Mouse (Mus musculus) T-helper 2 cell (primary cell): ENCODE measurements around the gene Actg1.
"Not testable (repeated sequence)": the region's sequence is repeated elsewhere in the genome, so short reads cannot be mapped to it uniquely, and the experiment has no call there.

Experiments
- in situ Hi-C: fragments of 300-600 bp; cut with MboI, MseI; formaldehyde crosslinking; loops from one replicate; pipeline ENCODE4 v1.15.1; 2025; ENCODE audit warnings: high pct_unique_total_duplicates

Gene Actg1

GRCm38 (mm10) chr11:120346383-120347034 is 1.8 kb downstream of the Actg1 start:
- in situ Hi-C loops, result not testable (repeated sequence)

GRCm38 (mm10) chr11:120345067-120345681 is 3.2 kb downstream of the Actg1 start:
- in situ Hi-C loops, result no loop called here

- in situ Hi-C loops, result no loop called here
Observed at GRCm38 (mm10) chr11:120344310-120344920, 3.9 kb downstream of the Actg1 start.

GRCm38 (mm10) chr11:120343519-120344309 is 4.6 kb downstream of the Actg1 start:
- in situ Hi-C loops, result no loop called here

DNA sequence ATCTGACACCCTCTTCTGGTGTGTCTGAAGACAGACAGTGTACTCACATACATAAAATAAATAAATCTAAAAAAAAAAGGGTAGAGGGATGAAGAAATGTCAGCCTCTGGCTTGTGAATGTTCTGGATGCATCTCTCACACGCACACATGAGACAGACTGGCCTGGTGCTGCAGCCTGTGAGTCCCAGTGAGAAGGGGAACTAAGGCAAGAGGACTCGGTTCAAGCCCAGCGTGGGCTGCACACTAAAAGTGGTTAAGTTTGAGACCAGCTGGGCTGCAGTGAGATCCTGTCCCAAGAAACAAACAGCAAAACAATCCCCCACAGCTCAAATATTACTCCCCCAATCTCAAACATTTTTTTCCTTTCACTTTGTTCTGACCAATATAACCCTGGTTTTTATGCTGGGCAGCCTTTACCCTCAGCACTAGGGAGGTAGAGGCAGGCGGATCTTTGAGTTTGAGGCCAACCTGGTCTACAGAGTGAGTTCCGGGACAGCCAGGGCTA is 5.6 kb downstream of the Actg1 start:
- in situ Hi-C loops, result no loop called here

DNA sequence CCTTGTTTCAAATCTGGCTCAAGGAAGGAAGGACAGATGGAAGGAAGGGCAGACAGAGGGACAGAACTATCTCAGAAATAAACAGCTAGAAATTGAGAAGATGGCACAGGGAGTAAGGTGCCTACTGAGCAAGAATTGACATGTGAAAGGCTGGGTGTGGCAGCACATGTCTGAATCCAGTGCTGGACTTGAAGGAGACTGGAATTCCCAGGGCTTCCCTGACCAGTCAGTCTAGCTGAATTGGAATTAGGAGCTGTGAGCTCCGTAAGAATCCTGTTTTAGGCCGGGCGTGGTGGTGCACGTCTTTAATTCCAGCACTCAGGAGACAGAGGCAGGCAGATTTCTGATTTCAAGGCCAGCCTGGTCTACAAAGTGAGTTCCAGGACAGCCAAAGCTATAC is 6.7 kb downstream of the Actg1 start:
- in situ Hi-C loops, result no loop called here

DNA sequence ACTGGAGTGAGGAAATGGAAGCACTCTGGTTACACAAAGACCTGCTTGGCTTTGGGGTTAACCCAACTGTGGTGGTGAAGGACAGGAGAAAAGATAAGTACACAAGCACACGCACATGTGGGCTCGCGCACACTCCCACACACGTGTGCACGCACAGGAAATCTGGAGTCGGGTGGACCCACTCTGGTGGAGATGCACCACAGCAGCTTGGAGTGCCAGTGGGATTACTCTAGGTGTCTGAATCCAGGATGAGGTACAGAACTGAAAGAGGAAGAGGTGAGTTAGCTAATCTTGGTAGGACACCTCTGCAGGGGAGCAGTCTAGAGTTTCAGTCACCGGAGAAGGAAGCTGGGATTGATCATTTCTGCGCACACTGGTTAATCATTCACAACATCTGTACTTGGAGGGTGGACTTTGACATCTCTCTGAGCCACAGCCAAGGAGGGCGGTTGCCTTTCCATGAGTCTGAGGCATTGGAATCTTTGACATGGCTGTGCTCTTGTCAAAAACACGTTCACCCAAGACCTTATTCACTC is 8.3 kb downstream of the Actg1 start:
- in situ Hi-C loops, result no loop called here

- in situ Hi-C loops, result no loop called here
Observed at GRCm38 (mm10) chr11:120338786-120339185, 9.6 kb downstream of the Actg1 start.

- in situ Hi-C loops, result no loop called here
Observed at GRCm38 (mm10) chr11:120337447-120337846, 10.9 kb downstream of the Actg1 start.

GRCm38 (mm10) chr11:120335431-120336021 is 12.8 kb downstream of the Actg1 start:
- in situ Hi-C loops, result no loop called here

GRCm38 (mm10) chr11:120320156-120320555 is 28.2 kb downstream of the Actg1 start:
- in situ Hi-C loops, result no loop called here

DNA sequence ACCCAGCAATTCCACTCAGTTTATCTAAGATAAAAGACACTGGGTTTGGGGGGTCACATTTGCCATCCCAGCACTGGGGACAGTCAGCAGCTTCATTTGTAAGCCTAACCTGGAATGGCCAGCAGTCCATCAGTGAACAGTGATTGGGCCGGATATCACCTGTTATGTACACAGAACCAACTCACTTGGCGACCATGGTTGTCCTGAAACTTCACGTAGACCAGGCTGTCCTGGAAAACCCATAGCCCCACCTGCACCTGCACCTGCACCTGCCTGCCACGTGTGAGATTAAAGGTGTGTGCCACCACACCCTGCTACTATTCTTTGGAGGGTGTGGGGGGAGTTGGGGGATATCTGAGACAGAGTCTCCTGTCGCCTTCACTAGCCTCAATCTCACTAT is 29.0 kb downstream of the Actg1 start:
- in situ Hi-C loops, result no loop called here

GRCm38 (mm10) chr11:120317456-120317855 is 30.9 kb downstream of the Actg1 start:
- in situ Hi-C loops, result no loop called here

DNA sequence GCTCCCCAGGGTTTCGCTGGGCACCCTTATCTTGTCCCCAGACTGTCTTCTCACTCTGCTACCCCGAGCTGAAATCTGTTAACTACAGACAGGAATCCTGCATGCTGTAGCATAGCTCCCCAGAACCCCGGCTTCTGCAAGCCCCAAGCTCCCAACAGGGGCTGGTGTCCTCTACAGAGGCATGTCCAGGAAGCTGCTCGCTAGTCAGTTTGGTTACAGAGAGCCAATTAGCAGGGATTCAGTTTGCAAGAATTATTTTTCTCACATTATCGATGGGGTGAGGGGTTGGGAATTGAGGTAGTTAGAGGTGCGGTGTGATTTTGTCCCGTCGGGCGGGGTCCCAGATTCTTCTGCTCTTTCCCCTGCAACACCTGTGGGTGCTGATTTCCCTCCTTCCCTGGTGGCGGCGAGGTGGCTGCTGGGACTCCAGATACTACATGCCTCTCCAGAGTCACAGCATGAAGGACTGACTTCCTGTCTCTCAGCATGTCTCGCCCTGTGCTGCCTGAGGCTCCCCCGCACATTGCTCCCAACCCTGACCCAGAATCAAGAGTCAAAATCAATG is 31.6 kb downstream of the Actg1 start:
- in situ Hi-C loops, result no loop called here

DNA sequence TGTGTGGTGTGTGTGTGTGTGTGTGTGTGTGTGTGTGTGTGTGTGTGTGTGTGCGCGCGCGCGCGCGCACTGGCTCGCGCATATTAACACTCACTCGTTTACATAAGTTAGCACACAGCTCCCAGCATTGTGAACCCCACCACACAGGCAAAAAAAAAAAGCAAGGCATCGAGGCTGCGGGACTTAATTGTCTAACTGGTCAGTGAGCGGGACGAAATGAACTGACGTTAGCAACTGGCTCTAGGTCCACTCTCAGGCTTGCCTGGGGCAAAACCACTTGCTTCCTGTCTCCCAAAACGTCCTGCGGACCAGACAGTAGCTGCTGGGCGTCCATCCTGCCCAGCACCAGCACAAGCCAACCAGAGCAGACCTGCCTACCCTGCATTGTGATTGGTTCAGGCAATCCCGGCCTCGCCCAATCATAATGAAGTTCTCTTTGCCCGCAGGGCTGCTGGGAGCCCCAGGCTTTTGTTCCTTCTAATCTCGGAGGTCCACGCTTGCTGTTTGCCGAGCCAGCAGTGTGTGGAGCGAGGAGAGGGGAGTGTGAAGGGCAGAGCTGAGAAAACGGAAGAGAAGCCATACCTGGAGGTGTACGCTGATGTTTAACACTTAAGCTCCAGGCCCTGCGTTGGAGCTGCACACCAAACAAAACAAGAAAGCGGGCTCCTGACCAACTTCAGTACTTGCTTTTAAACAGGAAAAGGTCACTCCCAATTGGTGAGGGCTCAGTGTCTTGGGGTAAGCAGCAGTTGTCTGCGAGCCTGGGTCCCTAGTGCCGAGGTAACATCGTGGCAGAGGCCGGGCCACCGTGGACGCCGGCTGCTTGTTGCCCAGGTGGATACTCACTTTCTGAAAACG is 32.3 kb downstream of the Actg1 start:
- in situ Hi-C loops, result no loop called here

DNA sequence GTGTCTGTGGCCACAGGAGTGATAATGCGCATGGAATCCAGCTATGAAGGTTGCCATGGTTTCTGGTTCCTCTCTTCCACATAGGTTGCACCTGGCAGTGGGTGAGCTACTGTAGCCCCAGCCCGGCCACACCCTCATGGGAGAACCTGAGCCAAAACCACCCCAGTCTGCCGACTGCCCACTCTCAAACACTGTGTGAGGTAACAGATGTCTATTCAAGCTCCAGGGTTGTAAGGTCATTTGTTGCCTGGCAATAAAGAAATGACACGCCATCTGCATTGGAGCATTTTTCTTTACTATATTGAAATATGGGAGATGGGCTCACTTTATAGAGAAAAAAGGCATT is 33.0 kb downstream of the Actg1 start:
- in situ Hi-C loops, result no loop called here

DNA sequence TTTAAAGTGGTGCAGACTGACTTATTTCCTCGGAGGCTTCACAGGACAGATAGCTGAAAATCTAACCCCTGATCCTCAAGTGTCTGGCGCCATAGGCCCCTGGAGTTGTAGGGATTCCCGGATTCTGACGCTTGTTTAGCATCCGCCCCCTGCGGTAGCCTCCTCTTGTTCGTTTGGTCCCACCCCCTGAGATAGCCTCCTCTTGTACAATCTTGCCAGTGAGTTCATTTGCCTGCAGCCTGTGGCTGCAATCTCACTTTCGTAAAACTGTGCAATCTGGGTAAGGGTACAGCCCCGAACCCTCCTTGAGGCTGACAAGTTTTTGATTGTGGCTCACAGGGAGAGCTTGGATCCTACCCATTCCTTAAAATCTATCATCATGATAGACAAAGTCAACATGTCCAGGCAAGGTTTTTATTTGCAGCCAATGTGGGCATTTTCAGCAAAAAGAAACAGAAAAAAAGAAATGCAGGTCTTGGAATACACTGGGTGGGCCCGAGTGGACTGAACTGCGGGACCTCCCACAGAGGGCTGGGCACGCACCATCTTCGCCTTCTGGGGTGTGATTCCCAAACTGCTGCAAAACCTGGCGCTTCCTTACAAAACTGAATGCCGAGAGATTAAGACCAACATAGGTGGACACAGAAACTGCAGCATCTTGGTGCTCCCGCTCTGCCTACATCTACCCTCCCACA is 33.5 kb downstream of the Actg1 start:
- in situ Hi-C loops, result no loop called here

GRCm38 (mm10) chr11:120313906-120314685 is 34.2 kb downstream of the Actg1 start:
- in situ Hi-C loops, result no loop called here

- in situ Hi-C loops, result no loop called here
Observed at GRCm38 (mm10) chr11:120312069-120312468, 36.3 kb downstream of the Actg1 start.
